Mouse (Mus musculus) hindbrain, embryonic 16.5 days (tissue): ENCODE data around the gene 2010111I01Rik. TPM values are rescaled to one million over a fixed set of nuclear protein-coding genes. Genes with fewer than 3 reads are reported as not detected.

Experiments
- ATAC-seq: fragments of 200-750 bp; cut with Nextera tagmentation; 2 replicates; pipeline ENCODE4 v1.8.0; 2017; ENCODE audit warnings: moderate TSS enrichment, moderate library complexity
- H3K27ac ChIP-seq: fragments of 300-500 bp; sonication (generic); 2 replicates; pipeline ENCODE4 v1.5.1; 2014; ENCODE audit warnings: low read depth, mild to moderate bottlenecking, control low read depth, low read length, moderate library complexity
- H3K27me3 ChIP-seq: fragments of 300-500 bp; sonication (generic); replicated peaks from 2 replicates; pipeline ENCODE4 v1.6.1; 2014; ENCODE audit warnings: low read length; ENCODE audit not compliant: control insufficient read depth, insufficient read depth
- H3K36me3 ChIP-seq: fragments of 300-500 bp; sonication (generic); 2 replicates; pipeline ENCODE4 v1.6.1; 2014; ENCODE audit warnings: mild to moderate bottlenecking, low read length, moderate library complexity, mixed read lengths; ENCODE audit not compliant: control insufficient read depth, insufficient read depth
- H3K4me1 ChIP-seq: fragments of 300-500 bp; sonication (generic); 2 replicates; pipeline ENCODE4 v1.6.1; 2014; ENCODE audit warnings: low read depth, low read length; ENCODE audit not compliant: control insufficient read depth, insufficient read depth
- H3K4me2 ChIP-seq: fragments of 300-500 bp; sonication (generic); 2 replicates; pipeline ENCODE4 v1.6.1; 2014; ENCODE audit warnings: mild to moderate bottlenecking, low read length, control low read depth, moderate library complexity
- H3K4me3 ChIP-seq: fragments of 300-500 bp; sonication (generic); 2 replicates; pipeline ENCODE4 v1.5.1; 2014; ENCODE audit warnings: mild to moderate bottlenecking, low read length, control low read depth, moderate library complexity
- H3K9ac ChIP-seq: fragments of 300-500 bp; sonication (generic); 2 replicates; pipeline ENCODE4 v1.6.1; 2014; ENCODE audit warnings: low read depth, mild to moderate bottlenecking, control low read depth, low read length, moderate library complexity
- H3K9me3 ChIP-seq: fragments of 300-500 bp; sonication (generic); 2 replicates; pipeline ENCODE4 v1.6.1; 2014; ENCODE audit warnings: mild to moderate bottlenecking, low read length, moderate library complexity; ENCODE audit not compliant: control insufficient read depth
- WGBS: fragments of 180-500 bp; shearing (Covaris S2); extraction: QIAGEN DNeasy Blood & Tissue Kit; methylation state at CpG from one replicate; pipeline ENCODE4 v1.1.7; 2014; 5-methylcytosine and 5-hydroxymethylcytosine counted together
- polyA plus RNA-seq: library from polyadenylated mRNA; unstranded; fragments of >200 nt; fragmentation: Nextera tagmentation; extraction: Ambion mirVana; gene quantifications from 2 replicates; pipeline ENCODE4 v1.2.1, GENCODE M21; 2015

Gene 2010111I01Rik
- polyA plus RNA-seq, 1 experiment from 2014 or later = 28.6 TPM

- H3K27ac ChIP-seq = no peak overlapping the region
- no peak overlapping the region for H3K9ac ChIP-seq
- ATAC-seq = no peak
- 75% methylated on average over 1 of the region's 1 CpGs for WGBS
- no peaks in the 10 kb centered on the region for H3K4me1 ChIP-seq
- no peak overlapping the region for H3K4me2 ChIP-seq
- H3K4me3 ChIP-seq = no peak overlapping the region
- no peaks in the 10 kb centered on the region for H3K27me3 ChIP-seq
- no peaks in the 10 kb centered on the region for H3K36me3 ChIP-seq
- no peaks in the 10 kb centered on the region for H3K9me3 ChIP-seq
These were observed 13.1 kb upstream of the 2010111I01Rik start for GRCm38 (mm10) chr13:62951606-62952005.

- ATAC-seq = no peak
- no peak overlapping the region for H3K27ac ChIP-seq
- H3K9me3 ChIP-seq = no peaks in the 10 kb centered on the region
- no peak overlapping the region for H3K4me2 ChIP-seq
- no peak overlapping the region for H3K9ac ChIP-seq
- no peaks in the 10 kb centered on the region for H3K27me3 ChIP-seq
- WGBS = 77% methylated on average over 3 of the region's 3 CpGs
- no peak overlapping the region for H3K4me3 ChIP-seq
- H3K36me3 ChIP-seq = no peaks in the 10 kb centered on the region
- H3K4me1 ChIP-seq = no peaks in the 10 kb centered on the region
These were observed 12.6 kb upstream of the 2010111I01Rik start for GRCm38 (mm10) chr13:62952047-62952446.

- H3K9ac ChIP-seq = no peak overlapping the region
- H3K4me1 ChIP-seq = no peaks in the 10 kb centered on the region
- H3K4me3 ChIP-seq = no peak overlapping the region
- no peaks in the 10 kb centered on the region for H3K36me3 ChIP-seq
- no peak overlapping the region for H3K4me2 ChIP-seq
- H3K27ac ChIP-seq = no peak overlapping the region
- no peaks in the 10 kb centered on the region for H3K9me3 ChIP-seq
- no peak for ATAC-seq
- WGBS = 89% methylated on average over 3 of the region's 3 CpGs
- H3K27me3 ChIP-seq = no peaks in the 10 kb centered on the region
These were observed 12.1 kb upstream of the 2010111I01Rik start for GRCm38 (mm10) chr13:62952624-62953023.

GRCm38 (mm10) chr13:62955997-62956396, 8.7 kb upstream of the 2010111I01Rik start:
- H3K9me3 ChIP-seq = no peaks in the 10 kb centered on the region
- no peak for ATAC-seq
- no peaks in the 10 kb centered on the region for H3K36me3 ChIP-seq
- no peaks in the 10 kb centered on the region for H3K27me3 ChIP-seq
- WGBS = 91% methylated on average over 6 of the region's 6 CpGs
- no peak overlapping the region for H3K9ac ChIP-seq
- no peak overlapping the region for H3K27ac ChIP-seq
- H3K4me3 ChIP-seq = no peak overlapping the region
- no peaks in the 10 kb centered on the region for H3K4me1 ChIP-seq
- no peak overlapping the region for H3K4me2 ChIP-seq

- no peaks in the 10 kb centered on the region for H3K36me3 ChIP-seq
- no peak overlapping the region for H3K27ac ChIP-seq
- no peak overlapping the region for H3K9ac ChIP-seq
- H3K4me1 ChIP-seq = no peaks in the 10 kb centered on the region
- no peak for ATAC-seq
- WGBS = 88% methylated on average over 10 of the region's 10 CpGs
- no peak overlapping the region for H3K4me3 ChIP-seq
- H3K4me2 ChIP-seq = no peak overlapping the region
- H3K9me3 ChIP-seq = no peaks in the 10 kb centered on the region
- no peaks in the 10 kb centered on the region for H3K27me3 ChIP-seq
These were observed 7.9 kb upstream of the 2010111I01Rik start for GRCm38 (mm10) chr13:62956776-62957175.

GRCm38 (mm10) chr13:62963358-62963757, 1.3 kb upstream of the 2010111I01Rik start:
- no peaks in the 10 kb centered on the region for H3K9me3 ChIP-seq
- no peak overlapping the region for H3K4me2 ChIP-seq
- WGBS = 81% methylated on average over 2 of the region's 2 CpGs
- H3K27ac ChIP-seq = no peak overlapping the region
- ATAC-seq = no peak
- H3K36me3 ChIP-seq = no peaks in the 10 kb centered on the region
- H3K9ac ChIP-seq = no peak overlapping the region
- no peaks in the 10 kb centered on the region for H3K27me3 ChIP-seq
- H3K4me3 ChIP-seq = no peak overlapping the region
- H3K4me1 ChIP-seq = peaks cover 7% of the 10 kb centered on the region

- Histone ChIP-seq H3K27me3 (no peaks in the 10 kb centered on the region), H3K27ac (no peak overlapping the region), H3K36me3 (no peaks in the 10 kb centered on the region), H3K4me1 (peaks cover 7% of the 10 kb centered on the region), H3K9me3 (no peaks in the 10 kb centered on the region), H3K4me3 (no peak overlapping the region), H3K4me2 (no peak overlapping the region), H3K9ac (no peak overlapping the region)
- WGBS = 88% methylated on average over 12 of the region's 12 CpGs
- ATAC-seq = no peak
These were observed 3.5 kb downstream of the 2010111I01Rik start for GRCm38 (mm10) chr13:62968223-62968622.

GRCm38 (mm10) chr13:62970515-62971269, 6.0 kb downstream of the 2010111I01Rik start:
- no peaks in the 10 kb centered on the region for H3K27me3 ChIP-seq
- WGBS = 82% methylated on average over 11 of the region's 11 CpGs
- no peak for ATAC-seq
- no peak overlapping the region for H3K9ac ChIP-seq
- H3K4me1 ChIP-seq = peaks cover 2% of the 10 kb centered on the region
- H3K27ac ChIP-seq = no peak overlapping the region
- H3K4me3 ChIP-seq = no peak overlapping the region
- no peak overlapping the region for H3K4me2 ChIP-seq
- no peaks in the 10 kb centered on the region for H3K36me3 ChIP-seq
- H3K9me3 ChIP-seq = no peaks in the 10 kb centered on the region

GRCm38 (mm10) chr13:62972403-62972802, 7.7 kb downstream of the 2010111I01Rik start:
- no peaks in the 10 kb centered on the region for H3K27me3 ChIP-seq
- no peaks in the 10 kb centered on the region for H3K4me1 ChIP-seq
- no peaks in the 10 kb centered on the region for H3K36me3 ChIP-seq
- no peak overlapping the region for H3K4me3 ChIP-seq
- H3K27ac ChIP-seq = no peak overlapping the region
- ATAC-seq = no peak
- WGBS = 85% methylated on average over 3 of the region's 3 CpGs
- no peaks in the 10 kb centered on the region for H3K9me3 ChIP-seq
- no peak overlapping the region for H3K9ac ChIP-seq
- H3K4me2 ChIP-seq = no peak overlapping the region
